9 mouse cellular contexts compared by ENCODE assay signal in genomic region chr2:180704591-180704990, GRCm38 (mm10). TPM values are rescaled to one million over a fixed set of nuclear protein-coding genes. Genes with fewer than 3 reads are reported as not detected.
DNase-seq lines count a peak whose midpoint lies in the region; ATAC-seq and TF ChIP-seq lines count a peak whose summit lies in the region.
"Had no signal": no experiment of that assay in that cellular context is flagged by ENCODE, and none has a peak within 500 bp of the region (broad histone marks: within the 10 kb centered on the region; RNA-seq: fewer than 3 reads in every experiment).

No protein-coding gene starts in this region.

- DNase-seq in lung, adult 2 months = no peak
- DNase-seq in adrenal gland, postnatal 14 days = peak; percentile 74
- peak; percentile 72 for DNase-seq in kidney, adult 18-20 months
- no peak for DNase-seq in left cerebral cortex, adult 18-20 months (ENCODE audit: low spot score in 2 of 2)
- DNase-seq in cerebellum, postnatal 4 days (ENCODE audit: low spot score in 2 of 2) = no peak
- DNase-seq in cerebellum, adult 11 months = no peak

- H3K36me3 ChIP-seq in lung, embryonic 16.5 days (ENCODE audit: control insufficient read depth, insufficient read depth, low read length) = no peaks in the 10 kb centered on the region
- no peaks in the 10 kb centered on the region for H3K36me3 ChIP-seq in macrophage (ENCODE audit: inconsistent target)

- TF ChIP-seq POLR2A in lung, adult 2 months (IDR thresholded peaks at IDR 0.05; ENCODE audit: borderline replicate concordance, extremely low read depth, low read depth, low read length) = no peak

- peaks cover 94% of the 10 kb centered on the region for H3K79me2 ChIP-seq in macrophage (ENCODE audit: inconsistent target)

- H3K9ac ChIP-seq in lung, embryonic 16.5 days (ENCODE audit: low read length) = no peak overlapping the region

- peak overlapping the region; percentile 3; the same call in 1 of the 2 replicates for H3K27ac ChIP-seq in lung, embryonic 16.5 days (ENCODE audit: low read length)
- peak overlapping the region; percentile 38 for H3K27ac ChIP-seq in macrophage

- no peaks in the 10 kb centered on the region for H3K9me3 ChIP-seq in lung, embryonic 16.5 days (ENCODE audit: control insufficient read depth, low read length)

- no peaks in the 10 kb centered on the region for H3K27me3 ChIP-seq in lung, embryonic 16.5 days (ENCODE audit: control insufficient read depth, insufficient read depth, low read depth, low read length)

- H3K4me2 ChIP-seq in lung, embryonic 16.5 days (ENCODE audit: low read depth, low read length) = 0 out of 2 replicates have a peak overlapping the region, but pooled peaks have one; percentile 0

- H3K4me3 ChIP-seq in lung, embryonic 16.5 days (ENCODE audit: low read length) = no peak overlapping the region
- H3K4me3 ChIP-seq in lung, adult 2 months (replicated peaks; ENCODE audit: extremely low read depth, low read depth, low read length) = no peak overlapping the region
- no peak overlapping the region for H3K4me3 ChIP-seq in macrophage (ENCODE audit: inconsistent target)

- TF ChIP-seq CTCF in lung, adult 2 months (IDR thresholded peaks at IDR 0.05; ENCODE audit: insufficient read depth, low read length) = no peak

- 72% methylated on average over 8 of the region's 8 CpGs for WGBS in lung, embryonic 16.5 days
- 34% methylated on average over 8 of the region's 8 CpGs for WGBS in lung, adult 2 months
- 10% methylated on average over 8 of the region's 8 CpGs for WGBS in macrophage (ENCODE audit: missing documents)

- peaks cover 37% of the 10 kb centered on the region for H3K4me1 ChIP-seq in lung, embryonic 16.5 days (replicated peaks; ENCODE audit: control insufficient read depth, insufficient read depth, low read length)
- H3K4me1 ChIP-seq in lung, adult 2 months (ENCODE audit: control insufficient read depth, insufficient read depth, low read length) = peaks cover 23% of the 10 kb centered on the region

- ATAC-seq in lung, embryonic 16.5 days (ENCODE audit: low read depth) = no peak

RNA-seq across cellular contexts. Expression of gene Dido1, which starts 5.2 kb away (rescaled TPM):
- 27.6 and 28.2 TPM in 2 replicates for polyA plus RNA-seq in lung, embryonic 16.5 days (2015; fragmentation: Nextera tagmentation; extraction: Ambion mirVana)
- 10.9 and 17.4 TPM in 2 replicates for polyA plus RNA-seq in lung, adult 2 months (2012; rRNA removed)
- total RNA-seq in adrenal gland, postnatal 14 days (2021) = 49.3 and 54.1 TPM in 2 replicates
- 100 to 1,000 TPM in 24 of 26 experiments, 10 to 100 TPM in 2; 82.9 to 221 (median 151) TPM for total RNA-seq in macrophage (2018; cell fraction: chromatin; rRNA removed)
- 10 to 100 TPM in 25 of 26 experiments, 1 to 10 TPM in 1; 8.5 to 33.4 (median 24.3) TPM for total RNA-seq in macrophage (2018; cell fraction: cytosol; rRNA removed)
- total RNA-seq in macrophage (2018; cell fraction: nucleus; rRNA removed) = 100 to 1,000 TPM in 16 of 26 experiments, 10 to 100 TPM in 10; 70.1 to 182 (median 108) TPM
- 17.6 to 19.3 TPM (median 18.6 TPM) in 3 replicates for polyA plus RNA-seq in macrophage (2018)
- 10 to 100 TPM; 56.2 to 59.1 TPM for total RNA-seq in left cerebral cortex, adult 18-20 months (2021)

RNA-seq across cellular contexts. Expression of gene Gid8, which starts 5.3 kb away (rescaled TPM):
- polyA plus RNA-seq in lung, embryonic 16.5 days (2015; fragmentation: Nextera tagmentation; extraction: Ambion mirVana) = 49.4 and 50.9 TPM in 2 replicates
- polyA plus RNA-seq in lung, adult 2 months (2012; rRNA removed) = 16.6 and 27.8 TPM in 2 replicates
- 62.9 and 65.5 TPM in 2 replicates for total RNA-seq in adrenal gland, postnatal 14 days (2021)
- total RNA-seq in macrophage (2018; cell fraction: chromatin; rRNA removed) = 10 to 100 TPM; 11.2 to 42.1 (median 27.3) TPM
- 10 to 100 TPM; 37.5 to 69.2 (median 53.2) TPM for total RNA-seq in macrophage (2018; cell fraction: cytosol; rRNA removed)
- total RNA-seq in macrophage (2018; cell fraction: nucleus; rRNA removed) = 10 to 100 TPM; 21.9 to 53.3 (median 34.4) TPM
- polyA plus RNA-seq in macrophage (2018) = 52.4 to 57.0 TPM (median 56.0 TPM) in 3 replicates
- total RNA-seq in left cerebral cortex, adult 18-20 months (2021) = 10 to 100 TPM; 63.9 to 67.2 TPM

RNA-seq across cellular contexts. Expression of gene Slc17a9, which starts 20.5 kb away (rescaled TPM):
- polyA plus RNA-seq in lung, embryonic 16.5 days (2015; fragmentation: Nextera tagmentation; extraction: Ambion mirVana) = 1.5 and 2.1 TPM in 2 replicates
- polyA plus RNA-seq in lung, adult 2 months (2012; rRNA removed) = 10.1 and 10.2 TPM in 2 replicates
- total RNA-seq in adrenal gland, postnatal 14 days (2021) = 1.2 and 2.5 TPM in 2 replicates
- 10 to 100 TPM in 19 of 26 experiments, 1 to 10 TPM in 7; 2.8 to 28.6 (median 14.3) TPM for total RNA-seq in macrophage (2018; cell fraction: chromatin; rRNA removed)
- total RNA-seq in macrophage (2018; cell fraction: cytosol; rRNA removed) = 1 to 10 TPM; 1.8 to 6.1 (median 3.4) TPM
- 10 to 100 TPM in 14 of 26 experiments, 1 to 10 TPM in 12; 2.9 to 27.5 (median 11.2) TPM for total RNA-seq in macrophage (2018; cell fraction: nucleus; rRNA removed)
- 3.8 to 5.6 TPM (median 5.4 TPM) in 3 replicates for polyA plus RNA-seq in macrophage (2018)
- total RNA-seq in left cerebral cortex, adult 18-20 months (2021) = under 1 TPM; 0.26 to 0.37 TPM
- polyA plus RNA-seq: embryonic facial prominence, embryonic 11.5 days had no signal

Comparison
In these comparisons a context has a peak if more than half of its experiments do, and no peak if none do; other contexts are left out.
1. DNase-seq: peak in adrenal gland, postnatal 14 days (single experiment) and kidney, adult 18-20 months (single experiment); none in lung, adult 2 months (single experiment), left cerebral cortex, adult 18-20 months (0 of 2), cerebellum, postnatal 4 days (0 of 2) and cerebellum, adult 11 months (single experiment).